Mouse (Mus musculus): ENCODE data around the gene Sord.

GRCm38 (mm10) chr2:122191849-122192248 lies 42.7 kb upstream of the Sord start:
- TF ChIP-seq POLR2A (IDR thresholded peaks at IDR 0.05; ENCODE audit: insufficient read depth, low read length) (no peak), EP300 (IDR thresholded peaks at IDR 0.05; ENCODE audit: insufficient read depth, low read depth, low read length) (no peak), CTCF (IDR thresholded peaks at IDR 0.05; ENCODE audit: low read depth, low read length) (no peak)

Measured in ES-Bruce4 (cell line).